Mouse (Mus musculus): ENCODE data around the gene D030056L22Rik.

Gene D030056L22Rik

DNA sequence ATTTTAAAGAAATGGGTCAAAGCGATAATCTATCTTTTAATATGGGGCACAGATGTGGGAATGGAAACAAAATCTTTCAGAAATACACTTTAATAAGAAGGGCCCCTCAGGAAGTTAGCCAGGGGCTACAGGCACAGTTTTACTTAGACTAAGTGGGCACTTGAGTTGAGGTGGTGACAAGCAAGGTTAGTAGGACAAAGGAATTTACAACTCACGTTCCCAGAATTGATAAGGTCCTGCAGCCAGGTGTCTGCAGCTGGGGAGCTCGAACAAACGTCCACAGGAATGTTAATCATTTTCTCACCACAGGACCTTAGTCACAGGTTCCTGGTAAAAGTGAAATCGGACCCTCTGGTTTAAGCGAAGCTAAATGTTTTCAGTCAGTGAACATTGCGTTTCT is 18.1 kb downstream of the D030056L22Rik start:
- no peak for DNase-seq (ENCODE audit: low spot score in 2 of 2)

DNA sequence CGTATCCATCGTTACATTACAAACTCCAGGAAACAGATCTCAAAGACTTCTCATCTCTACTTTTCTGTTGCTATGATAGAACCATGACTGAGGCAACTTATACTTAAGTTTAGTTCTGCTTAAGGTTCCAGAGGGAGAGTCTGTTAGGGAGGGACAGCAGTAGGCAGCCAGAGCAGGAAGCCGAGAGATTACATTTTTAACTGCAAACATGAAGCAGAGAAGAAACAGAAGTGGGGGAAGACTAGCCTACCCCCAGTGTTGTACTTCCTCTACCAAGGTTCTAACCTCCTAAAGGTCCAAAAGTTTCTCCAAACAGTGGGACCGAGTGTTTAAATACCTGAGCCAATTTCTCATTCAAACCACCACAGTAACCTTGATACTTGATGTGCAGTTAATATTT is 22.9 kb downstream of the D030056L22Rik start:
- no peak for DNase-seq (ENCODE audit: low spot score in 2 of 2)

DNA sequence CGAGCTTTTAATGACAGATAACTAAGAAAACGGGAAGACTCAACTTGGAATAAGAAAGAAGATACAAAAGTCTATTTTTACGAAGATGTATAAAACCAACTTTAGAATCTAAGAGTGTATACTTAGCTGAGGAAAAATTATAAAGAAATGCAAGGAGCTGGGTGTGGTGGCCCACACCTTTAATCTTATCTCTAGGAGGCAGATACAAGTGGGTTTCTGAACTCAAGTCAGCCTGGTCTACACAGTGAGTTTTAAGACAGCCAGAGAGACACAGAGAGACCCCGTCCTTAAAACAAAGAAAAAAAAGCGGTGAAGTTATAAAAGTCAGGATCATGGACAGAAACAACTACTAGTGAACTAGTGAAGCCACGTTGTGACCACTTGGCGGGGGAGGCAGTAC is 26.2 kb downstream of the D030056L22Rik start:
- DNase-seq (ENCODE audit: low spot score in 2 of 2): no peak

- no peak for DNase-seq (ENCODE audit: low spot score in 2 of 2)
Observed at GRCm38 (mm10) chr19:18743946-18744345, 31.0 kb downstream of the D030056L22Rik start.

DNA sequence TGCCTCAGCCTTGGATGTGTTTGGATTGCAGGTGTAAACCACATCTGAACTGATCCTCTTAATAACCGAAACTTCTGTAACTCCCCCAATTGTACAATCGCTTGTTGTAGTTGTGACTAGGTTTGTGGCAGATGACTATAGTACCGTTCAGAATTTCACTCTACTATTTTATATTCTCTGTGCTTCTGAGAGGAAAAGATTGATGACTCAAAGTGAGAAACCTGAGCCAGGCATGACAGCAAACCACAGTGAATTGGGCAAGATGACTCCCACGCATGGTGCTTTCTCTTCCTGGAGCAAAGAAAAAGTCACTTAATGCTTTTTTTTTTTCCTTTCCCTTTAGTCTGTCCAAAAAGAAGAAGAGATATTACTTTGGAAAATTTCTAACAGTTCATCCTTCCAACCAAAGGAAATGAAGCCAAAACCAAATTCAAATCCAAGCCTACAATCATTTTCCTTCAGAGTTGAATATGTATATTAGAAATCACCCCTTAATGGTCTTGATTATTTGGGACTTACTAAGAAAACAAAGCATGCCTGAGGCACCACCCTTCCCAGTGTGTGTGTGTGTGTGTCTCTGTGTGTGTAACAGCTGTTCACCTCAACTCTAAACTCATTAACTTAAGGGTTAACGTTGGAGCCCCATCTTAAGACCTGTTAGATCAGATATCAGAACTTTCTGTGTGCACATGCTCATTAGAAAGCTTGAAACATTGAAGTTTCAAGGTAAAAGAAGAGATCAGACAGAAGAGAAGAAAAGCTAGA is 33.8 kb downstream of the D030056L22Rik start:
- DNase-seq (ENCODE audit: low spot score in 2 of 2): peak in 1 of 2 experiments; percentile 8

DNA sequence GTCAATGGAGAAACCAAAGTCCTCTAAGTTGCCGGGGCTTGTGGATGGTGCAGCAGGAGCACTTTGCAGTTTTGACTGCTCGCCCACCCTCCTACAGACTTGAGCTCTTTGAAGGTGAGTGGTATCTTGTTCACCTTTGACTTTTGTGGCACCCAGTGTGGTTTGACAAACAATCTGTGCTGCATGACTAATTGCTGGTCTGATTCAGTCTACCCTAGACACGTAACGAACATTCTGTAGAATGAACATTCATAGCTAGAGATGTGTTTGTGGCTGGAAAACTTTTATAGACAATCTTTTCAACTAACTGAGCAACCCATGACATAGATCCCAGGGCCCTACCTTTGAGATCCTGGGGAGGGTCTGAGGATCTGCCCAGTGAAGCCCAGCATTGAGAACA is 34.4 kb downstream of the D030056L22Rik start:
- DNase-seq (ENCODE audit: low spot score in 2 of 2): no peak

GRCm38 (mm10) chr19:18749598-18750339 is 36.8 kb downstream of the D030056L22Rik start, which contains the start of gene Trpm6:
Gene Trpm6 (plus strand): TSS chr19:18749983.
- no peak for DNase-seq (ENCODE audit: low spot score in 2 of 2)

DNA sequence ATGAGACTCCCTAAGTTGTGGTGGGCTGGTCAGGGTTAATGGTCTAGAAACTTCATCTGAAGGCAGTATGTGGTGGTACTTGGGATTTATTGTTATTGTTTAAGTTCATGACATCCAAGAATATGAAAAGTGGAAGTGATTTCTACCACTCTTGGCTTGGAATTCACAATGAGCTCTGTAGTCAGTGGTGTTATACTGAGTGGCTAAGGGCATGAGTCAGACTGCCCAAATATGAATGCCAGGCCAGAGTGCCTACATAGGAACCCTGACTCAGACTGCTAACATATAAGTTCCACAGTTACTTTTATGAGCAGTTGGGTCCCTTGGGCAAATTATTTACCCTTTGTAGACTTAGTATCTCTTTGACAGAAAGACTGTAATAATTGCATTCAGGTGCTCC is 44.2 kb downstream of the D030056L22Rik start:
- no peak for DNase-seq (ENCODE audit: low spot score in 2 of 2)

- DNase-seq (ENCODE audit: low spot score in 2 of 2): no peak
Observed at GRCm38 (mm10) chr19:18757706-18758105, 44.7 kb downstream of the D030056L22Rik start.

DNA sequence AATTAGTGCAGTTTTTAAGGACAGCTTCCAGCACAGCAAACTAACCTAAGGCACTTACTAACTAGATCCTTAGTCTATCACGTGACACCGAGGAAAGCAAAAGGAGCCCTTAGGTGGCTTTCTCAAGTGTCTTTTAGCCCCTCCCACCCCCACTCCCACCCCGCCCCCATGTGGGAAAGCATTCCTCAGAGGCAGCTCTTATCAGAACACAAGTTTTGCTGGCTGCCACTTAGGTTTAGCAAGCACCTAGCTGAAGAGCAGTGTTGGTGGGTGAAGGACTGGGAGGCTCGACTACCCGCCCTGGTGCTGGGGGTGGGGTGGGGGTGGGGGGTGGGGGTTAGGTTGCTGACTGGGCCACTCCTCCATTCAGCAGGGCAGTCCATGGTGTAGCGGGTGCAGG is 45.3 kb downstream of the D030056L22Rik start:
- no peak for DNase-seq (ENCODE audit: low spot score in 2 of 2)

DNA sequence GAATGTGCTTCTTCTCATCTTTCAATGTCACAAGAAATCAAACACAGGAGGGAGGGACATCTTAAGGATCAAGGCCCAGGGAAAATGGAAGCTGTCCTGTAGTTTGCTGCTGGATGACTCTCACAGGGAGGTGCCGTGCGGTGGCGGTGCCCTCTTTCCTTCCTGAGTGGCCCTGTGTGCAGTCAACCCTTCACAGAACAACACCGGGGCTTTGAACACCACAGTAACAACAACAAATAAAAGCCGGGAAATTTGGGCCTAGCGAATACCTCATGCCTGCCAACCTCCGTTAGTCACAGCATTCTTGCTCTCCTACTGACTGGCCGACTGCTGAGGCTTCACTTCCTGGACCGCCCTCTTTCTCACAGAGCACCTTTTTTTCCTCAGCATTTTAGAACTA is 45.9 kb downstream of the D030056L22Rik start:
- DNase-seq (ENCODE audit: low spot score in 2 of 2): no peak

DNA sequence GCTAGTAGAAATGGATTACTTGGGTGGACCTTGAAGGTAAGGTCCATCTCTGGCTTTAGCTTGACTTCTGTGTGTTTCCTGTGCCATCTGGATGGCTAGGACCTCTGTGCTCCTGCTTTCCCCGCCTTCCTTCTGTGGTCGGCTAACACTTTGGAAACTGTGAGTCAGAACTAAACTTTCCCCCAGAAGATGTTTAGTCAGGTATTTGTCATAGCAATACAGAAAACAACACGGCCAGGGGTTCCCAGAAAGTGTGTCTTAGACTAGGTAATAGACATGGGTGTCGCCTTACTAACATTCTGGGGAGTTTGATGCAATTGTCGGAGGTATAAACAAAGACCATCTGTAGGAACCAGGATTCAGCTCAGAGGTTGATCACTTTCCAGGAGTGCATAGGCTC is 53.4 kb downstream of the D030056L22Rik start:
- DNase-seq (ENCODE audit: low spot score in 2 of 2): no peak
